Mouse (Mus musculus) cortical plate, adult 2 months (tissue): ENCODE measurements at regions not wholly inside any gene's neighbourhood (a gene's known extent, or its start where the extent isn't known, plus 50 kb on each side); places are given as distances from the start of the nearest gene placed in this dataset.

Experiments used
- CTCF ChIP-seq: fragments of 200-500 bp; IDR thresholded peaks from 2 replicates; pipeline ENCODE4 v1.5.1; 2011; ENCODE audit warnings: mild to moderate bottlenecking, control low read depth, low read length; ENCODE audit not compliant: insufficient read depth; ENCODE audit errors: extremely low read depth
- POLR2A ChIP-seq: fragments of 200-500 bp; IDR thresholded peaks from 2 replicates; pipeline ENCODE4 v1.6.1; 2011; ENCODE audit warnings: mild to moderate bottlenecking, low read length, control low read depth; ENCODE audit not compliant: insufficient read depth; ENCODE audit errors: extremely low read depth

- TF ChIP-seq POLR2A (no peak), CTCF (no peak)
Observed at GRCm38 (mm10) chr13:52217066-52217465, 314.0 kb downstream of the Diras2 start.
